Mouse (Mus musculus): ENCODE results near the gene Clcf1. TPM values are rescaled to one million over a fixed set of nuclear protein-coding genes. Genes with fewer than 3 reads are reported as not detected.

Gene Clcf1
- total RNA-seq (2023), result 143 TPM

DNA sequence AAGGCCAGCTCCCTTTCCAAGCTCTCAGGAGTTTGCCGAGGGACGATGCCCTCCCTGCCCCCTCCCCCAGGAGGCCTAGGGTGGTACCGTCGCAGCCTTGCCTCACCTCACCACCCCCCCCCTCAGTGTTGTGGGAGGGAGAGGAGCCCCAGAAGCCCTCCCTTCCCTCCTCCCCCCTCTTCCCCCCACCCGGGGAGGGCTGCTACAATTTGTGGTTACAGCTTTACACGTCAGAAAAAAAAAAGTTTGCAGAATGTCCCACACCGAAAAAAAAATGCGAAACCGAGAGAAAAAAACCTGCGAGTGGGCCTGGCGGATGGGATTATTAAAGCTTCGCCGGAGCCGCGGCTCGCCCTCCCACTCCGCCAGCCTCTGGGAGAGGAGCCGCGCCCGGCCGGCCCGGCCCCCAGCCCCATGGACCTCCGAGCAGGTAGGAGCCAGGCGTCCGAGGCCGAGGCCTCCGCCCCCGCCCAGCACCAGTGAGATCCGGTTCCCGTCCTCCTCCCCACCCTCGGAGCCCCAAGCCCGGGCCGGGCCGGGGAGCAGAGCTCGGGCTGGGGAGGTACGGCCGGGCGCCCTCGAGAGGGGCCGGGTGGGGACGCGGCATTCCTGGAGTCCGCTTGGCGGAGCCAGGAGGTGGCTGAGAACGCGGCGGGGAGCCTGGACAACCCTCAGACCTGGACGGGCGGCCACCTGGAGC is at the start of gene Clcf1, which contains the start of gene AC109138.7:
Gene Clcf1 (plus strand): TSS at position 168 of the 700 bp plus-strand sequence.
Gene AC109138.7 (plus strand): TSS at position 287 of the 700 bp plus-strand sequence.

DNA sequence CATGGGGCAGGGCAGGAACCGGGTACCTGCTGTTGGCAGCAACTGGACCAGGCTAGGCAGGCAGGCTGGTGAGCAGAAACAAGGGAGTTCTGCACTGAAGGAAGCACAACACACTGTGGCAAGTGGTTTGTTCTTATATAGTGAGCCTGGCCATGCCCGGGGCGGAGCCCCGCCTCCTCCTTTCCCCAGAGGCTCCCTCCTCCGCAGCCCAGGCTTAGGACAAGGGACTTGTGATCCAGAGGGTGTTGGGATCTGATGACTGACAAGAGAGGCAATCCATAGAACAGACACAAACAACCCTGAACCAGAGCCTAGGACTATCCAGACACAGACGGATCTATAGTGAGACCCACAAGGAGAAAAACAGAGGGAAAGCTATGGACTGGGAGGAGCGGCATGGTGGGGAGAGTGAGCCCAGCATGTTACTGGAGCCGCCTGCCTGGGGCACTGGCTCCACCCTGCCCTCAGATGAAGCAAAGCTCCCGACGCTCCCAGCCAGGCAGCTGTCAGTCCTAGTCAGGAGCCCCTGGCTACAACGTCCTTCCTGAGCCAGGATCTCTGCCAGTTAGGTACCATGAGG is 38.6 kb upstream of the Clcf1 start, which contains the start of gene Carns1:
Gene Carns1 (minus strand): TSS at position 112 of the 580 bp plus-strand sequence.

DNA sequence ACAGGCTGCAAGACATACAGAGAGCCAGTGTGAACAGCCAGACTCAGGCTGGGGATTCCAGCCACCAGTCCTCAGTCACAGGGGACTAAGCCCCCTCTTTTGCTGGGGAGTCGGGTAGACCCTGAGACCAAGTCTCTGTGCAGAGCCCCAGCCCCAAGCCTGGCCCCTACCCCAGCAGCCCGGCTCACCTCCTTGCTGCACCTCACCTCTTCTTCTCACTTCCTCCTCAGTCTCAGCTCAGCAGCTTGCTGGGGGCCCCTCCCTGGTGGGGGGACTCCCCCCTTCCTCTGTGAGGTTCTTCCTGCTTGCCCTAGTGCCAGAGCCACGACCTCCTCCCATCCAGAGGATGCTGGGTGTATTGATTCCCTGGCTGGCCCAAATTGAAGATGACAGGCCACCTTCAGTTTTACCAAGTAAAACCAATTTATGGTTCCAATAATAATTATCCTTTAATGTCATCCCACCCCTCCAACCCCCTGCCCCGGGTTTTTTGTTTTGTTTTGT is 23.2 kb upstream of the Clcf1 start, which contains the start of gene Tbc1d10c:
Gene Tbc1d10c (minus strand): TSS at position 454 of the 504 bp plus-strand sequence.

DNA sequence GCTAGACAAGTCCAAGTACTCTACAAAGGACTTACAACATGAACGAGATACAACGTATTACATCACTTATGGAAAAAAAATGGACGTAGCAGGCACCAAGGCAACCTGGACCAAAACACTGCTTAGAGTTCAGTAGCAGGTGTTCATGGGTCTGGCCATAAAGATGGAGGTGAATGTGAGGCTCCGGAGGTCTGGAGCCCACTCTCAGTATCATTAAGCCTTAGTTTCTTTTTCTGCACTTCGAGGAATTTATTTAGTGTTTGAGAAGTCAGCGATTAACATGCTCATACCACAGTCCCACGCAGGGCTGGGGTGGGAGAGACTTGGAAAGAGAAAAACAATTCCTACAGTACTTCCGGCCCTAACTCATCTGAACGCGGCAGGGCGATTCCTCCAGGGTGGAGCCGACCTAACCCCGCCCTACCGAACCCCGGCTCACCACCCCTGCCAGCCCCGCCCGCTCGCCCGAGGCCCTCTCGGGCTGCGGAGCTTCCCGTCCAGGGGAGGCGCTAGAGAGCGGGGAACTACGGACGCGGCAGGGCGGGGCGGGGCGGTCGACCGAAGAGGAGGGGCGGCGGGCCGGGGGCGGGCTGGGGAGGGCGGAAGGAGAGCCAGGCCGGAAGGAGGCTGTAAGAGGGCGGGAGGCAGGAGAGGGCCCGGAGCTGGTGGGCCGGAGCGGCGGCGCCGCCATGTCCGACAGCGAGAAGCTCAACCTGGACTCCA is 22.3 kb upstream of the Clcf1 start, which contains the start of gene Ppp1ca:
Gene Ppp1ca (plus strand): TSS at position 538 of the 723 bp plus-strand sequence.

DNA sequence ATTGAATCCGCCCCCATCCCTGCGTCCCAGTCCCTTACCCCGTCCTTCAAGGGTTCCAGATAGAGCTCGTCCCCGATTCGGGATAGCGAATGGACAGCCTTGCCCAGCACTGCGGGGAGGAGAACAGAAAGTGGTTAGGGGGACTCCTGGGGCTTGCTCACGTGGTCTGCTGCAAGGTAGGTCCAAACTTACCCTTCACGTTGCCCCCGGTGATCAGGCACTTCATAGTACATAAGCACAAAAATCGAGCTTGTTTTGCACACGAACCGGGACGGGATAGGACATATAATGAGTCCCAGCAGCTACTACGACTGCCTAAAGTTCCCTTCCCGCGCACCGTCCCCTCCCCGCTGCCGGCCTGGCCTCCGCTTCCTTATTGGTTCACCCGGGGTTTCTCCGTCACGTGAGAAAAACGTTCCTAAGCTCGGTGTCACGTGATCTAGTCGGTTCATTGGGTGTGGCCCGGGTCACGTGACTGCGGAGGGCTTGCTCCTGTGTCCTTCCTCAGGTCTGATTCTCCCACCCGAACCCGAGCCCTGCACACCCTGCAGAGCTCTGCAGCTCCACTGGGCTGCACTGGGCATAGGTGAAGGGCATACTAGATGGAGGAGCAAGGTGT is 12.6 kb upstream of the Clcf1 start, which contains the start of gene Rad9a:
Gene Rad9a (minus strand): TSS at position 372 of the 619 bp plus-strand sequence.

DNA sequence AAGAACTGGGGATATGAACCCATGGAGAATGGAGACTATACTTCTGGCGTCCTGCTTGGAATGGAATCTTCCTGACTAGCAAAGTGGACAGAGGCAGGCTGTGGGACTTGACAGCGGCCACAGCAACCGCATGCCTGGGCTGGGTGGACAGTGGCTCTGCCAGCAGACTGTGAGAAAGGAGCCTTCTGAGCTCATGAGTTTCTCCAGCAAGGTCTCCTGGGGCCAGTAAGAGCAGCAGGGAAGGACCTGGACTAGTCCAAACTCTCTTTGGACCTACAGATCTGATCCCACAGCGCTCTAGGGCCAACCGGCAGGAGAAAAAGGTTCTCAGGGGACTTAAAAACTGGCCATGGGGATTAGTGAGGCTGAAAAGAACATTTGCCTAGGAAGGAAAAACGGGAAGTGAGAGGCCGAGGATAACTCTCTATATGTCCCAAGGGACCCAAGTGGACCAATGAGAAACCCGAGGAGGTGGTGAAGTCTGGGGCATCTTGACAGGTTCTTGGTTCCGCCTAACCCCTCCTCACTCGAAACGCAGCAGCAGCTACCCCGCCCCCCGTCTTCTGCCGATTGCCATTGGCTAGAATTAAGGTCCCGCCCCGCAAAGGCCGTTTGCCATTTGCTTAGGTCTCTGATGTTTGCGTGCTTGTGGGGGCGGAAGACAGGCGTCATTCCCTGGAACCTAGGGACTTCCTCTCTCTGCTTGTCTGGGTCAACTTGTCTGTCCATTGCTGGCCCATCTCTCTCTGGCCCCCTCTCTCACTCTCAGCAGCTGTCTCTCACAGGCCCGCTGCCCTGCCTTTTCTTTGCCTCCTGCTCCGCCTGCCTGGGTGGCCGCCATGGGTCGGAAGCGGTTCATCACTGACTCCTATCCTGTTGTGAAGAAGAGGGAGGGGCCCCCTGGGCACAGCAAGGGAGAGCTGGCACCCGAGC is 17.5 kb downstream of the Clcf1 start, which contains the start of gene Pold4:
Gene Pold4 (plus strand): TSS at position 647 of the 933 bp plus-strand sequence.

DNA sequence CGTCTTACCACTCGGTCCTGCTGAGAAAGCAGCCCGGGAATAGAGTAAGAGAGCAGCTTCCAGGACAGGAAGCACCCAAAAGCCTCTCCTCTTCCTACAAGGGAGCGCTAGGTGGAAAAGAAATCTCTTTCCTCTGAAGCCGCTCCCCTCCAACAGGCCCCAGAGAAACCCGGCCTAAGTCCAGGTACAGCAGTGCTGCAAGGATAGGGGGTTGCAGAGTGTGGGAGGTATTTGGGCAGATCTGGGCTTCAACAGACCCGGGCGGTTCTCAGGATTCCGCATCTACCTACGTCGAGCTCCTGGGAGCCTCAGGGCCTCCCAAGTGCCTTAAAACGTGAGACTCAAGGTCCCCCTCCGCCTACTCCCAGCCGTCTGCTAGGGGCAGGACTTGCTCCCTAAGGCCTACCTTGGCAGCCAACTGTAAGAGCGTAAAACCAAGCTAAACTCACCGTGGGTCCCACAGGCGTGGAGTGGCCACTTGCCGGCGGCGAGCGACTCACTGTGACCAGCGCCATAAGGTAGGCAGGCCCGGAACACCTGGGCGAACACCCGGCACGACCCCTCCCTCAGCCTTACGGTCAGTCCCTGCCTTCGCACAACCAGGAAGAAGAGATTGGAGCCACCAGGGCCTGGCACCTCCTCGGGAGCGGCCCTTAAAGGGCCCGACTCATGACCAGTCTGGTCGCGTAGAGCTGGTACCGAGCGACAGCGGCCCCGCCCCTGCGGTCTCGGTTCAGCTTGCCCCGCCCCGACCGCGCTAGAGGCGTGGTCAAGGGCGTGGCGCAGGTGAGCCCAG is 54.7 kb downstream of the Clcf1 start, which contains the start of gene Ssh3:
Gene Ssh3 (minus strand): TSS at position 615 of the 796 bp plus-strand sequence.

Other genes with a start within 250 kb of the Clcf1 start
- gene Aldh3b2, start 241.9 kb upstream of the Clcf1 start, total RNA-seq (2023), result not detected
- not detected for gene Acy3, start 227.7 kb upstream of the Clcf1 start, total RNA-seq (2023)
- not detected for gene Tbx10, start 221.5 kb upstream of the Clcf1 start, total RNA-seq (2023)
- gene Nudt8, start 213.7 kb upstream of the Clcf1 start, total RNA-seq (2023), result 9.0 TPM
- 1.7 TPM for gene Gm49405, start 213.6 kb upstream of the Clcf1 start, total RNA-seq (2023)
- gene Doc2g, start 210.9 kb upstream of the Clcf1 start, total RNA-seq (2023), result 3.0 TPM
- 85.1 TPM for gene Ndufv1, start 201.4 kb upstream of the Clcf1 start, total RNA-seq (2023)
- 196 TPM for gene Gstp1, start 176.3 kb upstream of the Clcf1 start, total RNA-seq (2023)
- 21.0 TPM for gene Gstp2, start 168.2 kb upstream of the Clcf1 start, total RNA-seq (2023)
- 32.9 TPM for gene Gstp3, start 154.7 kb upstream of the Clcf1 start, total RNA-seq (2023)
- not detected for gene Cabp2, start 132.7 kb upstream of the Clcf1 start, total RNA-seq (2023)
- gene Cdk2ap2, start 117.1 kb upstream of the Clcf1 start, total RNA-seq (2023), result 186 TPM
- gene Pitpnm1, start 114.2 kb upstream of the Clcf1 start, total RNA-seq (2023), result 314 TPM
- 151 TPM for gene Aip, start 88.4 kb upstream of the Clcf1 start, total RNA-seq (2023)
- gene Gpr152, start 74.5 kb upstream of the Clcf1 start, total RNA-seq (2023), result 0.80 TPM
- gene Cabp4, start 70.2 kb upstream of the Clcf1 start, total RNA-seq (2023), result 1.1 TPM
- 129 TPM for gene Coro1b, start 65.6 kb upstream of the Clcf1 start, total RNA-seq (2023)
- gene Ptprcap, start 60.6 kb upstream of the Clcf1 start, total RNA-seq (2023), result 260 TPM
- 35.8 TPM for gene Rps6kb2, start 50.9 kb upstream of the Clcf1 start, total RNA-seq (2023)
- 69.3 TPM for gene Carns1, start 38.8 kb upstream of the Clcf1 start, total RNA-seq (2023)
- gene Tbc1d10c, start 23.0 kb upstream of the Clcf1 start, total RNA-seq (2023), result 305 TPM
- gene Ppp1ca, start 22.2 kb upstream of the Clcf1 start, total RNA-seq (2023), result 351 TPM
- gene Rad9a, start 12.6 kb upstream of the Clcf1 start, total RNA-seq (2023), result 45.2 TPM
- gene AC109138.7, start 119 bp downstream of the Clcf1 start, total RNA-seq (2023), result not detected
- gene Pold4, start 17.7 kb downstream of the Clcf1 start, total RNA-seq (2023), result 66.6 TPM
- 18.6 TPM for gene Ssh3, start 54.9 kb downstream of the Clcf1 start, total RNA-seq (2023)
- gene Ankrd13d, start 68.9 kb downstream of the Clcf1 start, total RNA-seq (2023), result 20.5 TPM
- 338 TPM for gene Grk2, start 92.0 kb downstream of the Clcf1 start, total RNA-seq (2023)
- 153 TPM for gene Kdm2a, start 184.0 kb downstream of the Clcf1 start, total RNA-seq (2023)
- 1.7 TPM for gene Rhod, start 225.2 kb downstream of the Clcf1 start, total RNA-seq (2023)

Measured in CD4-positive naive resting alpha-beta T cell, adult 57 days (primary cell).